Mouse (Mus musculus): ENCODE measurements at regions not wholly inside any gene's neighbourhood (a gene's known extent, or its start where the extent isn't known, plus 50 kb on each side); places are given as distances from the start of the nearest gene placed in this dataset.

DNA sequence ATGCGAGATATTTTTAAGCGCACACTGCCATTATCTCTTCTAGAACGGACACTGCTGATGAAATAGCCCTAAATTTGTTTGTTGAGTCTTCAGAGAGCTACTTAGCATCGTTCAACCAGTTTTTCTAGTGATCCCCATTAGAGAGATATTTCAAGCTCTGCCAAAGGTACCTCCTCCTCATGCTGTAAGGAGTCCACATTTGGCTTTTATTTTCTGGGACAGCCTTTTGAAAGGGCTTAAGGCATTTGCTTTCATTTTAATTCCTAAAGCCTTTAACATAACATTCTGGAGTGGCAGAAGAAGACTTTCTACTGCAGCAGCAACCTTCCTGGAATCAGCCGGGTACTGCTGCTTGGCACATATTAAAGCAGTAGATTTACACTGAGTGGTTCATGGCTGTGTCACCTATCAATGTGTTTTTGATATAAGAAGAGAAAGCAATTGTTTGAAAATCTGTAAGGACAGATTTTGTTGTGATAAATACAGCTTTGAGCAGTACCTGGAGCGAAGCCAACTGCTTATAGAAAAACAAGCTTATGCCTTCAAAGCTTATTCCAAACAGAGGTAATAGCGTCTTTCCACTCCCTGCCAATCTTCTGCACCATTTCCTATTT lies 267.5 kb upstream of the Dcn start:
- TF ChIP-seq CTCF (IDR thresholded peaks at IDR 0.05; ENCODE audit: extremely low read depth, insufficient read depth, insufficient read length, insufficient replicate concordance) (no peak), POLR2A (IDR thresholded peaks at IDR 0.05; ENCODE audit: low read depth, low read length) (no peak)
